18 mouse cellular contexts compared by ENCODE assay signal in genomic region chr2:164760059-164760833, GRCm38 (mm10). TPM values are rescaled to one million over a fixed set of nuclear protein-coding genes. Genes with fewer than 3 reads are reported as not detected.
DNase-seq lines count a peak whose midpoint lies in the region; ATAC-seq and TF ChIP-seq lines count a peak whose summit lies in the region.
"Had no signal": no experiment of that assay in that cellular context is flagged by ENCODE, and none has a peak within 500 bp of the region (broad histone marks: within the 10 kb centered on the region; RNA-seq: fewer than 3 reads in every experiment).

No protein-coding gene starts in this region.

- H3K4me3 ChIP-seq in lung, embryonic 14.5 days (ENCODE audit: low read depth, low read length): no peak overlapping the region
- H3K4me3 ChIP-seq in liver, embryonic 13.5 days (replicated peaks): peak overlapping the region; percentile 29
- no peak overlapping the region for H3K4me3 ChIP-seq in layer of hippocampus, adult 2 months
- no peak overlapping the region for H3K4me3 ChIP-seq in midbrain, embryonic 16.5 days (ENCODE audit: low read depth, low read length)
- H3K4me3 ChIP-seq: embryonic facial prominence, embryonic 13.5 days; forebrain, embryonic 13.5 days had no signal

- no peak for TF ChIP-seq CTCF in lung, embryonic 14.5 days (IDR thresholded peaks at IDR 0.05; ENCODE audit: low read depth)
- TF ChIP-seq CTCF in layer of hippocampus, adult 2 months (conservative IDR thresholded peaks at IDR 0.05): no peak

- H3K27ac ChIP-seq in lung, embryonic 14.5 days (ENCODE audit: low read depth): peak overlapping the region; percentile 31
- peak overlapping the region; percentile 98 for H3K27ac ChIP-seq in liver, embryonic 13.5 days
- H3K27ac ChIP-seq in layer of hippocampus, adult 2 months: no peak overlapping the region
- H3K27ac ChIP-seq in midbrain, embryonic 16.5 days (ENCODE audit: low read length): no peak overlapping the region
- H3K27ac ChIP-seq: embryonic facial prominence, embryonic 13.5 days; forebrain, embryonic 13.5 days had no signal

- H3K4me1 ChIP-seq in lung, embryonic 14.5 days (ENCODE audit: insufficient read depth): no peaks in the 10 kb centered on the region
- H3K4me1 ChIP-seq in liver, embryonic 13.5 days (replicated peaks): peaks cover 82% of the 10 kb centered on the region
- H3K4me1 ChIP-seq in midbrain, embryonic 16.5 days (ENCODE audit: control insufficient read depth, insufficient read depth, low read length): no peaks in the 10 kb centered on the region
- H3K4me1 ChIP-seq: embryonic facial prominence, embryonic 13.5 days; forebrain, embryonic 13.5 days had no signal

- no peak for ATAC-seq in lung, embryonic 14.5 days (ENCODE audit: insufficient read depth)
- peak; percentile 74 for ATAC-seq in liver, embryonic 13.5 days (ENCODE audit: low read depth)
- ATAC-seq in monocyte, adult 5-6 weeks (replicated peaks; ENCODE audit: insufficient number of reproducible peaks, low FRiP score, low TSS enrichment, poor library complexity, severe bottlenecking): peak; percentile 49; the same call in 1 of the 2 replicates
- no peak for ATAC-seq in midbrain, embryonic 16.5 days
- ATAC-seq: forebrain, embryonic 13.5 days had no signal

- WGBS in lung, embryonic 14.5 days: 79% methylated on average over 4 of the region's 4 CpGs
- WGBS in liver, embryonic 13.5 days (ENCODE audit: insufficient replicate concordance): 44% methylated on average over 4 of the region's 4 CpGs
- WGBS in midbrain, embryonic 16.5 days: 82% methylated on average over 4 of the region's 4 CpGs

- peaks cover 88% of the 10 kb centered on the region for H3K36me3 ChIP-seq in lung, embryonic 14.5 days (ENCODE audit: insufficient read depth)
- H3K36me3 ChIP-seq in liver, embryonic 13.5 days: peaks cover 89% of the 10 kb centered on the region
- H3K36me3 ChIP-seq in midbrain, embryonic 16.5 days (ENCODE audit: control insufficient read depth, insufficient read depth, low read length): peaks cover 42% of the 10 kb centered on the region

- H3K4me2 ChIP-seq in lung, embryonic 14.5 days: no peak overlapping the region; the same call in 1 of the 2 replicates
- H3K4me2 ChIP-seq in liver, embryonic 13.5 days: peak overlapping the region; percentile 56
- no peak overlapping the region for H3K4me2 ChIP-seq in midbrain, embryonic 16.5 days (ENCODE audit: low read length)
- H3K4me2 ChIP-seq: embryonic facial prominence, embryonic 13.5 days; forebrain, embryonic 13.5 days; midbrain, embryonic 11.5 days had no signal

- H3K27me3 ChIP-seq in lung, embryonic 14.5 days (ENCODE audit: insufficient read depth, low read length): no peaks in the 10 kb centered on the region
- H3K27me3 ChIP-seq in liver, embryonic 13.5 days: no peaks in the 10 kb centered on the region
- no peaks in the 10 kb centered on the region for H3K27me3 ChIP-seq in midbrain, embryonic 16.5 days (ENCODE audit: control insufficient read depth, insufficient read depth, low read depth, low read length)
- H3K27me3 ChIP-seq: embryonic facial prominence, embryonic 13.5 days; forebrain, embryonic 13.5 days had no signal

- no peaks in the 10 kb centered on the region for H3K9me3 ChIP-seq in lung, embryonic 14.5 days (ENCODE audit: low read depth, low read length)
- H3K9me3 ChIP-seq in liver, embryonic 13.5 days (replicated peaks): no peaks in the 10 kb centered on the region; the same call in 1 of the 2 replicates
- no peaks in the 10 kb centered on the region for H3K9me3 ChIP-seq in midbrain, embryonic 16.5 days (replicated peaks; ENCODE audit: control insufficient read depth, low read length, poor library complexity, severe bottlenecking)
- H3K9me3 ChIP-seq: embryonic facial prominence, embryonic 13.5 days; forebrain, embryonic 13.5 days had no signal

- peak; percentile 36 for DNase-seq in lung, embryonic 14.5 days
- DNase-seq in lung, adult 18-20 months: no peak
- DNase-seq in c-Kit-positive CD71-positive TER-119-positive erythroid progenitor cells, embryonic 14.5 days (ENCODE audit: low spot score): peak; percentile 79
- DNase-seq in liver, embryonic 13.5 days: peak; percentile 78
- no peak for DNase-seq in right cerebral cortex, postnatal 14 days
- no peak for DNase-seq in layer of hippocampus, adult 2 months (ENCODE audit: low spot score in 2 of 2)
- DNase-seq: adrenal gland, adult 8-10 months; cerebellum, postnatal 36 days; heart, adult 11 months; heart, postnatal 4 days; kidney, adult 9 months; lung, postnatal 10 days had no signal

- no peak overlapping the region for H3K9ac ChIP-seq in lung, embryonic 14.5 days
- peak overlapping the region; percentile 68 for H3K9ac ChIP-seq in liver, embryonic 13.5 days
- no peak overlapping the region for H3K9ac ChIP-seq in midbrain, embryonic 16.5 days (ENCODE audit: low read depth, low read length)
- H3K9ac ChIP-seq: embryonic facial prominence, embryonic 13.5 days; forebrain, embryonic 13.5 days had no signal

RNA-seq across cellular contexts. Expression of gene Ube2c, which starts 9.5 kb away (rescaled TPM):
- polyA plus RNA-seq in lung, embryonic 14.5 days (2014; fragmentation: Nextera tagmentation; extraction: Ambion mirVana): 586 and 619 TPM in 2 replicates
- 762 and 764 TPM in 2 replicates for polyA plus RNA-seq in liver, embryonic 13.5 days (2015; fragmentation: Nextera tagmentation; extraction: Ambion mirVana)
- 2.7 to 5.1 TPM (median 3.5 TPM) in 3 replicates for total RNA-seq in monocyte, adult 5-6 weeks (2017)
- total RNA-seq in layer of hippocampus, adult 2 months (2021): 1 to 10 TPM in 1 of 2 experiments, under 1 TPM in 1; 0.76 to 1.6 TPM
- 35.4 and 45.7 TPM in 2 replicates for polyA plus RNA-seq in midbrain, embryonic 16.5 days (2015; fragmentation: Nextera tagmentation; extraction: Ambion mirVana)

RNA-seq across cellular contexts. Expression of gene Dnttip1, which starts 14.5 kb away (rescaled TPM):
- 74.7 and 77.6 TPM in 2 replicates for polyA plus RNA-seq in lung, embryonic 14.5 days (2014; fragmentation: Nextera tagmentation; extraction: Ambion mirVana)
- 47.3 and 49.8 TPM in 2 replicates for polyA plus RNA-seq in liver, embryonic 13.5 days (2015; fragmentation: Nextera tagmentation; extraction: Ambion mirVana)
- total RNA-seq in monocyte, adult 5-6 weeks (2017): 18.2 to 23.6 TPM (median 20.1 TPM) in 3 replicates
- 10 to 100 TPM; 40.4 to 41.2 TPM for total RNA-seq in layer of hippocampus, adult 2 months (2021)
- 55.1 and 58.4 TPM in 2 replicates for polyA plus RNA-seq in midbrain, embryonic 16.5 days (2015; fragmentation: Nextera tagmentation; extraction: Ambion mirVana)

RNA-seq across cellular contexts. Expression of gene Wfdc3, which starts 14.5 kb away (rescaled TPM):
- 1.3 and 1.4 TPM in 2 replicates for polyA plus RNA-seq in lung, embryonic 14.5 days (2014; fragmentation: Nextera tagmentation; extraction: Ambion mirVana)
- 0.93 and 1.0 TPM in 2 replicates for polyA plus RNA-seq in liver, embryonic 13.5 days (2015; fragmentation: Nextera tagmentation; extraction: Ambion mirVana)
- not detected in 3 replicates for total RNA-seq in monocyte, adult 5-6 weeks (2017)
- 1 to 10 TPM in 1 of 2 experiments, under 1 TPM in 1; 0.64 to 1.3 TPM for total RNA-seq in layer of hippocampus, adult 2 months (2021)
- polyA plus RNA-seq in midbrain, embryonic 16.5 days (2015; fragmentation: Nextera tagmentation; extraction: Ambion mirVana): 1.5 and 1.7 TPM in 2 replicates
- total RNA-seq: gastrocnemius, adult 18-20 months had no signal

RNA-seq across cellular contexts. Expression of gene Tnnc2, which starts 19.5 kb away (rescaled TPM):
- polyA plus RNA-seq in lung, embryonic 14.5 days (2014; fragmentation: Nextera tagmentation; extraction: Ambion mirVana): not detected in 2 replicates
- 5.1 and 8.4 TPM in 2 replicates for polyA plus RNA-seq in liver, embryonic 13.5 days (2015; fragmentation: Nextera tagmentation; extraction: Ambion mirVana)
- total RNA-seq in monocyte, adult 5-6 weeks (2017): not detected in 3 replicates
- total RNA-seq in layer of hippocampus, adult 2 months (2021): not detected
- 0.43 TPM in 1 of 2 replicates, not detected in the other for polyA plus RNA-seq in midbrain, embryonic 16.5 days (2015; fragmentation: Nextera tagmentation; extraction: Ambion mirVana)
- total RNA-seq: adrenal gland, adult 8-10 months had no signal
- polyA plus RNA-seq: forebrain, embryonic 13.5 days; midbrain, embryonic 11.5 days had no signal

RNA-seq across cellular contexts. Expression of gene Snx21, which starts 25.4 kb away (rescaled TPM):
- 19.1 and 21.3 TPM in 2 replicates for polyA plus RNA-seq in lung, embryonic 14.5 days (2014; fragmentation: Nextera tagmentation; extraction: Ambion mirVana)
- 4.1 TPM in 2 replicates for polyA plus RNA-seq in liver, embryonic 13.5 days (2015; fragmentation: Nextera tagmentation; extraction: Ambion mirVana)
- total RNA-seq in monocyte, adult 5-6 weeks (2017): 2.9 to 6.0 TPM (median 5.5 TPM) in 3 replicates
- 10 to 100 TPM; 39.8 TPM for total RNA-seq in layer of hippocampus, adult 2 months (2021)
- 35.3 and 41.4 TPM in 2 replicates for polyA plus RNA-seq in midbrain, embryonic 16.5 days (2015; fragmentation: Nextera tagmentation; extraction: Ambion mirVana)

Comparison
In these comparisons a context has a peak if more than half of its experiments do, and no peak if none do; other contexts are left out.
1. DNase-seq: peak in lung, embryonic 14.5 days (single experiment), c-Kit-positive CD71-positive TER-119-positive erythroid progenitor cells, embryonic 14.5 days (single experiment) and liver, embryonic 13.5 days (single experiment); none in lung, adult 18-20 months (0 of 2), right cerebral cortex, postnatal 14 days (single experiment) and layer of hippocampus, adult 2 months (0 of 2).
2. ATAC-seq: peak in liver, embryonic 13.5 days (single experiment) and monocyte, adult 5-6 weeks (single experiment); none in lung, embryonic 14.5 days (single experiment) and midbrain, embryonic 16.5 days (single experiment).
3. H3K27ac ChIP-seq: peak in lung, embryonic 14.5 days (single experiment) and liver, embryonic 13.5 days (single experiment); none in layer of hippocampus, adult 2 months (single experiment) and midbrain, embryonic 16.5 days (single experiment).
4. RNA of gene Ube2c, which starts 9.5 kb away (polyA plus RNA-seq): 762 to 764 TPM in liver, embryonic 13.5 days and 586 to 619 TPM in lung, embryonic 14.5 days; 35.4 to 45.7 TPM in midbrain, embryonic 16.5 days; every median in the first group is over 10 times any median in the second.